ENCODE assay signal across 17 mouse cellular contexts in the genomic region with DNA sequence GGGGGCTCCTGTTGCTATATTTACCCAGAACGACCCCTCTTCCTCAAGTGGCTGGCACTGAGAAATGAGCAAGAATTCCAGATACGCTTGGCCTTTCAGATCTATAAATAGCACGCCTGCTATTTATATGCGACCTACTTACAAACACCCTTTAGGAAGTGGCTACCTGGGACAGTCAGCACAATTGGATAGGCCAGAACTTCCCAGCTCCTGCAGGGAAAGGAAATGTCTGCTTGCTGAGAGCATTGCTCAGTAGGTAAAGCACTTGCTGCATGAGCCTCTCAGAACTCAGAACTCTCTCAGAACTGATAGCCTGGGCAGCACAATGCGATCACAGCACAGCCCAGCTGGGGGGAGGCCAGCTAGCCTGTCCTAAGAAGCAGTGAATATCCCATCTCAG. TPM values are rescaled to one million over a fixed set of nuclear protein-coding genes. Genes with fewer than 3 reads are reported as not detected.
DNase-seq lines count a peak whose midpoint lies in the region; ATAC-seq lines count a peak whose summit lies in the region.
"Had no signal": no experiment of that assay in that cellular context is flagged by ENCODE, and none has a peak within 500 bp of the region (broad histone marks: within the 10 kb centered on the region; RNA-seq: fewer than 3 reads in every experiment).

No protein-coding gene starts in this region.

- no peak overlapping the region for H3K9ac ChIP-seq in midbrain, embryonic 15.5 days
- no peak overlapping the region for H3K9ac ChIP-seq in midbrain, embryonic 11.5 days (ENCODE audit: low read length)
- no peak overlapping the region for H3K9ac ChIP-seq in heart, embryonic 12.5 days
- H3K9ac ChIP-seq: embryonic facial prominence, embryonic 15.5 days; forebrain, postnatal 0 days had no signal

- H3K9me3 ChIP-seq in midbrain, embryonic 15.5 days, result peaks cover 9% of the 10 kb centered on the region; the same call in 1 of the 2 replicates
- peaks cover 10% of the 10 kb centered on the region for H3K9me3 ChIP-seq in midbrain, embryonic 11.5 days (ENCODE audit: control insufficient read depth, low read length)
- peaks cover 12% of the 10 kb centered on the region for H3K9me3 ChIP-seq in heart, embryonic 12.5 days (replicated peaks)

- peaks cover 26% of the 10 kb centered on the region for H3K4me1 ChIP-seq in midbrain, embryonic 15.5 days
- H3K4me1 ChIP-seq in midbrain, embryonic 11.5 days (ENCODE audit: control insufficient read depth, insufficient read depth, low read length), result peaks cover 27% of the 10 kb centered on the region
- H3K4me1 ChIP-seq in heart, embryonic 12.5 days (replicated peaks), result peaks cover 43% of the 10 kb centered on the region

- H3K27ac ChIP-seq in midbrain, embryonic 15.5 days, result peak overlapping the region; percentile 39
- H3K27ac ChIP-seq in midbrain, embryonic 11.5 days (ENCODE audit: low read depth, low read length), result no peak overlapping the region
- H3K27ac ChIP-seq in heart, embryonic 12.5 days (ENCODE audit: poor library complexity, severe bottlenecking), result peak overlapping the region; percentile 93
- H3K27ac ChIP-seq: embryonic facial prominence, embryonic 15.5 days; stomach, postnatal 0 days had no signal

- H3K4me2 ChIP-seq in midbrain, embryonic 15.5 days, result no peak overlapping the region
- no peak overlapping the region for H3K4me2 ChIP-seq in midbrain, embryonic 11.5 days
- peak overlapping the region; percentile 41 for H3K4me2 ChIP-seq in heart, embryonic 12.5 days
- H3K4me2 ChIP-seq: embryonic facial prominence, embryonic 15.5 days; liver, embryonic 11.5 days had no signal

- H3K4me3 ChIP-seq in midbrain, embryonic 15.5 days, result no peak overlapping the region
- H3K4me3 ChIP-seq in midbrain, embryonic 11.5 days (ENCODE audit: low read depth, low read length), result no peak overlapping the region
- H3K4me3 ChIP-seq in heart, embryonic 12.5 days, result no peak overlapping the region
- H3K4me3 ChIP-seq: embryonic facial prominence, embryonic 15.5 days had no signal

- peak; percentile 29 for DNase-seq in gastrocnemius, postnatal 10 days
- DNase-seq in gastrocnemius, postnatal 4 days (ENCODE audit: low spot score in 2 of 2), result no peak
- no peak for DNase-seq in midbrain, embryonic 11.5 days (ENCODE audit: low spot score, missing footprints)
- DNase-seq in naive thymus-derived CD4-positive, alpha-beta T cell, adult 2 months (ENCODE audit: low read depth), result peak; percentile 23
- no peak for DNase-seq in T-cell, adult 2 months (ENCODE audit: low spot score)
- no peak for DNase-seq in layer of hippocampus, adult 11-12 months (ENCODE audit: low spot score)
- DNase-seq: B cell, adult 2 months; forebrain, postnatal 0 days; kidney, postnatal 36 days; spleen, adult 18-20 months; thymus, postnatal 4 days had no signal

- WGBS in midbrain, embryonic 15.5 days, result 16% methylated on average over 5 of the region's 5 CpGs
- WGBS in midbrain, embryonic 11.5 days, result 30% methylated on average over 5 of the region's 5 CpGs
- WGBS in heart, embryonic 12.5 days, result 11% methylated on average over 5 of the region's 5 CpGs

- ATAC-seq in midbrain, embryonic 15.5 days (replicated peaks), result no peak
- no peak for ATAC-seq in midbrain, embryonic 11.5 days (ENCODE audit: low FRiP score)
- ATAC-seq in heart, embryonic 12.5 days (ENCODE audit: insufficient number of reproducible peaks, low FRiP score), result peak; percentile 60
- ATAC-seq: forebrain, postnatal 0 days; intestine, postnatal 0 days had no signal

- H3K36me3 ChIP-seq in midbrain, embryonic 15.5 days (replicated peaks), result no peaks in the 10 kb centered on the region
- H3K36me3 ChIP-seq in midbrain, embryonic 11.5 days (ENCODE audit: control insufficient read depth, insufficient read depth, low read length), result peaks cover 3% of the 10 kb centered on the region; the same call in 1 of the 2 replicates
- H3K36me3 ChIP-seq in heart, embryonic 12.5 days, result peaks cover 9% of the 10 kb centered on the region

- 0 out of 2 replicates have a peak, but pooled peaks cover 3% of the 10 kb centered on the region for H3K27me3 ChIP-seq in midbrain, embryonic 15.5 days (replicated peaks)
- H3K27me3 ChIP-seq in midbrain, embryonic 11.5 days (ENCODE audit: control insufficient read depth, insufficient read depth, low read length), result no peaks in the 10 kb centered on the region
- H3K27me3 ChIP-seq in heart, embryonic 12.5 days (replicated peaks), result no peaks in the 10 kb centered on the region
- H3K27me3 ChIP-seq: embryonic facial prominence, embryonic 15.5 days had no signal

RNA-seq across cellular contexts. Expression of a gene that starts 3.4 kb away (rescaled TPM):
- 1 to 10 TPM; 3.6 to 4.1 TPM for total RNA-seq in gastrocnemius, postnatal 10 days (2021)
- 1 to 10 TPM; 5.3 to 6.2 TPM for total RNA-seq in gastrocnemius, postnatal 4 days (2021)
- 8.9 and 9.3 TPM in 2 replicates for polyA plus RNA-seq in midbrain, embryonic 15.5 days (2015; fragmentation: Nextera tagmentation; extraction: Ambion mirVana)
- polyA plus RNA-seq in midbrain, embryonic 11.5 days (2014; fragmentation: Nextera tagmentation; extraction: Ambion mirVana), result 8.5 and 10.4 TPM in 2 replicates
- 7.9 and 8.2 TPM in 2 replicates for polyA plus RNA-seq in heart, embryonic 12.5 days (2016; fragmentation: Nextera tagmentation; extraction: Ambion mirVana)

Comparison
In these comparisons a context has a peak if more than half of its experiments do, and no peak if none do; other contexts are left out.
1. DNase-seq: peak in gastrocnemius, postnatal 10 days (single experiment) and naive thymus-derived CD4-positive, alpha-beta T cell, adult 2 months (single experiment); none in gastrocnemius, postnatal 4 days (0 of 2), midbrain, embryonic 11.5 days (single experiment), T-cell, adult 2 months (single experiment) and layer of hippocampus, adult 11-12 months (single experiment).